Mouse (Mus musculus): ENCODE measurements around the gene Tbc1d9b. TPM values are rescaled to one million over a fixed set of nuclear protein-coding genes. Genes with fewer than 3 reads are reported as not detected.

Gene Tbc1d9b
- total and polyA plus RNA-seq, 2 experiments from 2014 or later, result 31.3 to 68.8 TPM

GRCm38 (mm10) chr11:50145529-50145928 is 14.3 kb downstream of the Tbc1d9b start:
- ATAC-seq (ENCODE audit: low FRiP score) (no peak), DNase-seq (ENCODE audit: low spot score) (no peak)
- Histone ChIP-seq H3K27ac (ENCODE audit: low read depth, low read length) (no peak overlapping the region), H3K9ac (replicated peaks; ENCODE audit: low read length, poor library complexity, severe bottlenecking) (no peak overlapping the region), H3K36me3 (ENCODE audit: insufficient read depth, low read length) (peaks cover 76% of the 10 kb centered on the region), H3K4me2 (ENCODE audit: low read depth, low read length, poor library complexity, severe bottlenecking) (no peak overlapping the region), H3K27me3 (ENCODE audit: insufficient read depth, low read length) (no peaks in the 10 kb centered on the region), H3K9me3 (ENCODE audit: low read length) (no peaks in the 10 kb centered on the region), H3K4me1 (ENCODE audit: insufficient read depth, low read length) (no peaks in the 10 kb centered on the region), H3K4me3 (ENCODE audit: low read depth, low read length) (no peak overlapping the region)
- WGBS, result 94% methylated on average over 3 of the region's 3 CpGs
- TF ChIP-seq CTCF (IDR thresholded peaks at IDR 0.05), result no peak

GRCm38 (mm10) chr11:50146121-50146520 is 14.9 kb downstream of the Tbc1d9b start:
- Histone ChIP-seq H3K9me3 (ENCODE audit: low read length) (no peaks in the 10 kb centered on the region), H3K4me2 (ENCODE audit: low read depth, low read length, poor library complexity, severe bottlenecking) (no peak overlapping the region), H3K27ac (ENCODE audit: low read depth, low read length) (no peak overlapping the region), H3K36me3 (ENCODE audit: insufficient read depth, low read length) (peaks cover 71% of the 10 kb centered on the region), H3K9ac (replicated peaks; ENCODE audit: low read length, poor library complexity, severe bottlenecking) (no peak overlapping the region), H3K4me3 (ENCODE audit: low read depth, low read length) (no peak overlapping the region), H3K4me1 (ENCODE audit: insufficient read depth, low read length) (no peaks in the 10 kb centered on the region), H3K27me3 (ENCODE audit: insufficient read depth, low read length) (no peaks in the 10 kb centered on the region)
- no peak for TF ChIP-seq CTCF (IDR thresholded peaks at IDR 0.05)
- DNase-seq (ENCODE audit: low spot score), result no peak
- no peak for ATAC-seq (ENCODE audit: low FRiP score)
- 95% methylated on average over 13 of the region's 13 CpGs for WGBS

DNA sequence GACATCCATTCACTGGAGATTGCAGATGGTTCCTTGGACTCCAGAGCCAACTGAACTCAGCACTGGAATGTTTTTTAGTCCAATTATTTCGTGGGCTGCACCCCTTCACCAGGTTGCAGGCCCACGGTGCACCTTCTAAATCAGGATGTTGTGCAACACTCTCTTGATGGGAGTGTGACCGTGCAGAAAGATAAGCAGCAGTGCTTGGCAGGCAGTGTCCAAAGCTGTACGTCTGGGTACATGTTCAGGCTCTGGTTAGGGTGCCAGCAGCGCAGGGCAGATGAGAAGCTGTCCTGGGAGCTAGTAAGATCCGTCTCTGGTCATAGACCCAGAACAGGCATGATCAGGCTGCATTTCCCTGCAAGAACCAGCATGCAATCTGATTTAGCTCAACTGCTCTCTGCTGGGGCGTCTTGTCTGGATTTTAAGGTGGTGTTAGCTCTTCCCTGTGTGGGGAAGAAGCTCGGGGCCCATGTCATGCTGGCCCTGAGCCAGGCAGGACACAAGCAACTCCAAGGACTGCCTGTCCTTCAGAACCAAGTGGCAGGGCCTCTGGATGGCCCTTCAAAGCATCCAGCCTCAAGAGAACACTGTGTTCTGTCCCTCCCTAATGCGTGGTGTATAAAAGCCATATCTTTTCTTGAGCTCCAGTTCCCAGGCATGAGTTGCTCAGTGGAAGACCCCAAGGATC is 16.2 kb downstream of the Tbc1d9b start:
- no peak for ATAC-seq (ENCODE audit: low FRiP score)
- WGBS, result 92% methylated on average over 9 of the region's 9 CpGs
- Histone ChIP-seq H3K9me3 (ENCODE audit: low read length) (no peaks in the 10 kb centered on the region), H3K4me2 (ENCODE audit: low read depth, low read length, poor library complexity, severe bottlenecking) (no peak overlapping the region), H3K36me3 (ENCODE audit: insufficient read depth, low read length) (peaks cover 76% of the 10 kb centered on the region), H3K4me3 (ENCODE audit: low read depth, low read length) (no peak overlapping the region), H3K4me1 (ENCODE audit: insufficient read depth, low read length) (no peaks in the 10 kb centered on the region), H3K9ac (replicated peaks; ENCODE audit: low read length, poor library complexity, severe bottlenecking) (no peak overlapping the region), H3K27me3 (ENCODE audit: insufficient read depth, low read length) (no peaks in the 10 kb centered on the region), H3K27ac (ENCODE audit: low read depth, low read length) (no peak overlapping the region)
- no peak for TF ChIP-seq CTCF (IDR thresholded peaks at IDR 0.05)
- no peak for DNase-seq (ENCODE audit: low spot score)

GRCm38 (mm10) chr11:50147958-50148476 is 16.8 kb downstream of the Tbc1d9b start:
- Histone ChIP-seq H3K36me3 (ENCODE audit: insufficient read depth, low read length) (peaks cover 77% of the 10 kb centered on the region), H3K27ac (ENCODE audit: low read depth, low read length) (no peak overlapping the region), H3K27me3 (ENCODE audit: insufficient read depth, low read length) (no peaks in the 10 kb centered on the region), H3K4me3 (ENCODE audit: low read depth, low read length) (no peak overlapping the region), H3K9me3 (ENCODE audit: low read length) (no peaks in the 10 kb centered on the region), H3K4me2 (ENCODE audit: low read depth, low read length, poor library complexity, severe bottlenecking) (no peak overlapping the region), H3K4me1 (ENCODE audit: insufficient read depth, low read length) (no peaks in the 10 kb centered on the region), H3K9ac (replicated peaks; ENCODE audit: low read length, poor library complexity, severe bottlenecking) (no peak overlapping the region)
- WGBS, result 92% methylated on average over 11 of the region's 11 CpGs
- ATAC-seq (ENCODE audit: low FRiP score) (no peak), DNase-seq (ENCODE audit: low spot score) (no peak)
- 0 out of 2 replicates have a peak, but pooled peaks have one; percentile 2 for TF ChIP-seq CTCF (IDR thresholded peaks at IDR 0.05)

GRCm38 (mm10) chr11:50149200-50149599 is 18.0 kb downstream of the Tbc1d9b start:
- no peak overlapping the region for H3K4me3 ChIP-seq (ENCODE audit: low read depth, low read length)
- no peaks in the 10 kb centered on the region for H3K9me3 ChIP-seq (ENCODE audit: low read length)
- no peak overlapping the region for H3K27ac ChIP-seq (ENCODE audit: low read depth, low read length)
- H3K9ac ChIP-seq (replicated peaks; ENCODE audit: low read length, poor library complexity, severe bottlenecking), result no peak overlapping the region
- no peaks in the 10 kb centered on the region for H3K27me3 ChIP-seq (ENCODE audit: insufficient read depth, low read length)
- DNase-seq (ENCODE audit: low spot score) (no peak), ATAC-seq (ENCODE audit: low FRiP score) (no peak)
- H3K4me1 ChIP-seq (ENCODE audit: insufficient read depth, low read length), result no peaks in the 10 kb centered on the region
- H3K4me2 ChIP-seq (ENCODE audit: low read depth, low read length, poor library complexity, severe bottlenecking), result no peak overlapping the region
- WGBS, result 92% methylated on average over 7 of the region's 7 CpGs
- TF ChIP-seq CTCF (IDR thresholded peaks at IDR 0.05), result no peak
- H3K36me3 ChIP-seq (ENCODE audit: insufficient read depth, low read length), result peaks cover 80% of the 10 kb centered on the region

DNA sequence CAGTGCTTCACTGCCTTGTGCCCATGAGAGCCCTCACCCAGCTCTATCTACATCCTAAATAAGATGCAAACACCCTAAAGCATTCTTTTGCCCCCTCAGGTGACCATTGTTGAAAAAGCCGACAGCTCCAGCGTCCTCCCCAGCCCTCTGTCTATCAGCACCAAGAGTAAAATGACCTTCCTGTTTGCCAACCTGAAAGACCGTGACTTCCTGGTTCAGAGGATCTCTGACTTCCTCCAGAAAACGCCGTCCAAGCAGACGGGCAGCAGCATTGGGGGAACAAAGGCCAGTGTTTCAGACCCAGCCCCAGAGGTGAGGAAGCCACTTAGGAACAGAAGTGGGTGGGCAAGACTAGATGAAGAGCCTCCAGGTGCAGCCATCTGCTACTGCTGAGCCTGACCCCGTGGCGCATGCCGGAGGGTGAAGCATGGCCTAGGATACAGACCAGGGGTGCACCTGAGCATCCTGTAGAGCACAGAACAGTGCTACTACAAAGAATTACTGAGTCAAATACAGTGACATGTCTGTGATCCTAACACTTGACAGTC is 18.5 kb downstream of the Tbc1d9b start:
- TF ChIP-seq CTCF (IDR thresholded peaks at IDR 0.05), result no peak
- Histone ChIP-seq H3K9ac (replicated peaks; ENCODE audit: low read length, poor library complexity, severe bottlenecking) (no peak overlapping the region), H3K36me3 (ENCODE audit: insufficient read depth, low read length) (peaks cover 80% of the 10 kb centered on the region), H3K4me1 (ENCODE audit: insufficient read depth, low read length) (no peaks in the 10 kb centered on the region), H3K4me3 (ENCODE audit: low read depth, low read length) (no peak overlapping the region), H3K4me2 (ENCODE audit: low read depth, low read length, poor library complexity, severe bottlenecking) (no peak overlapping the region), H3K9me3 (ENCODE audit: low read length) (no peaks in the 10 kb centered on the region), H3K27ac (ENCODE audit: low read depth, low read length) (no peak overlapping the region), H3K27me3 (ENCODE audit: insufficient read depth, low read length) (no peaks in the 10 kb centered on the region)
- ATAC-seq (ENCODE audit: low FRiP score) (no peak), DNase-seq (ENCODE audit: low spot score) (no peak)
- WGBS, result 93% methylated on average over 9 of the region's 9 CpGs
